Mouse (Mus musculus) lung, postnatal 25 days (tissue): ENCODE data around the gene Ppp1r15b.

Source experiments
- DNase-seq: peaks from one replicate; pipeline ENCODE4 v3.0.0; 2022; ENCODE audit warnings: low spot score

Ppp1r15b gene

DNA sequence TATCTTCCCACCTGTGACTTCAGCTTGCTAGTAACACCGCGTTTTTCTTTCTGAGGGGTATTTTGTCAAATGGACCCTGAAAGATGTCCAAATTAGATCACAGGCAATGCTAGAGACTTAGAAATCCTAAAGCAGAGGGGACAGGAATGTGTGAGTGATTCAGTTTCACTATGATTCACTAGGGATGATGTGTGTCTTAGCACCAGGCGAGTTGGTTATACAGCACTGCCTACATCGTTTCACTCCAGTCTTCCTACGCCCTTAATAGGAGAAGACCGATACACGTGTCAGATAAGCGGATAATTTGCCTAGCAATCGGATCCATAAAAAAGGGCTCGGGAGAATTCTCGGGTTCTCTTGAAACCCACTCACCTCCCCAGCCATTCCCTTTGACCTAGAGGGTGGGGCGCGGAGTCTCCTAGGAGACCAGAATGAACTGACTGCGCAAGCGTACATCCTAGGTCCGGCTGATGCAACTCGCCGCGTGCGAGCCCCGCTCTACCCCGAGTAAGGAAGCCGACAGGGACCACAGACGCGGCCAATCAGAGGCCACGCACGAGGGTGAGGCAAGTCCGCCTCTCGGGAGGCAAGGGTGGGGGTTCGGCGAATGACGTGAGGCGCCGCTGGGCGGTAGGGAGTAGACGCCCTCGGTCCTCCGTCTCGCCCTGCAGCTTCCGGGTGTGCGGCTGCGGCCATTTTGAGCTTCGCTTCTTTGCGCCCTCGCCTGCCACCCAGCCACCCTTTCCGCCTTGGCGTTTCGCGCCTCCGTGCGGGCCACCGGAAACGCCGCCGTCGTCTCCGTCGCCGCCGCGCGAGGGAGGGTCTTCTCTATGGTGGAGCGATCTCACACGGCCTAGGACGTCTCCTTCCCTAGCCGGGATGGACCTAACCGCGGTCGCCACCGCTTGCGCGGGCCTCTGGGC is at the start of gene Ppp1r15b:
Gene Ppp1r15b, plus strand, starts transcription at position 506 of the 923 bp plus-strand sequence.
- DNase-seq, result peak; percentile 100

DNA sequence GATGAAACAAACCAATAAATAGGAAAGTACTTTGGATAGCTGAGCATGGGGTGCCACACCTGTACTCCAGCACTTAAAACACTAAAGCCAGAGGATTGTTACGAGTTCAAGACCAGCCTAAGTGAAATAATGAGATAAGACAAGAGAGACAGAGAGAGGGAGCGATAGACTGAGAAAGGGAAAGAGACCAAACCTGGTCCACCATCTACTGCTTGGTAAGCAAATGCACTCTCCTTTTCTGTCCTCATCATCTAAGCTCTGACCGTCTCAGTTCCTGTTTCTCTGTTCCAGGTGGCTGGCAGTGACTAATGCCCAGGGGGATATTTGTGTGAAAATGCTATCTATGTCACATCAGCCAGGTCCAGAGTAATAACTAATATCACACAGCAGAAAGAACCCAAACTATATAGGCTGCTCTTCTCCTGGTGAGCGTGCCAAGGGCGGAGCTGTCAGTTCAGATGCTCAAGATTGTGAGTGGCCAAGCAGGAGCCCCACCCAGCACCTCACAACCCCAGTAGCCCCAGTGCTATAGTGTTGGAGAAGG is 47.9 kb upstream of the Ppp1r15b start:
- no peak for DNase-seq

DNA sequence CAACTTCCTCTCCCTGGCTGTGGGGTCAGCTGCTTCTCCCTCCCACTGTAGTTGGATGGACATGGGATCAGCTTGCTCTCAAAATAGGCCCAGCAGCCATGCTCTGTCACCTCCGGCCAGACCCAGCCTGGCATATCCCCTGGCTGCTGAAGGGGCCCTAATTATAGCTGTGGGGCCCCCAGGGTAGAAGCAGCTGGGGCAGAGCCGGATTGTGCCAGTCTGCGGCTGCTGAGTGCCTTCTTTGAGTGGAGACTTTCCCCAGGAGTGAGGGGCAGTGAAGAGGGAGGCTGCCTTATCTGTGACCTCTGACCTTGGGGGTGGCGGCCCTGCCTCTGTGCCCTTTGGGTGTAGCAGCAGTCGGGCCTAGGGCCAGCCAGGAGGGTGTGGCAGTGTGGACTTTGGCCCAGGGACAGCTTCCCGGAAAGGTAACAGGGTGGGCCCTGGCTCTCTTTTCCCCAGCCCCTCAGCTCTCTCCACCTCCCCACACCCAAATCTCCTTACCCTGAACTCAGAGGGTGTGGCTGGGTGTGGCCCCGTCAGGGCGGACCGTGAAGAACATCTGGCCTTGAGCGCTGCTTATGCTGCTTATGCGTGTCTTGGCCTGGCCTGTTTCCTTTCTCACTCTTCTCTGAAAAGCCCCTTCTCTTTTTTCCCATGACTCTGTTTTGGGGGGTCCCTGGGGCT is 46.9 kb upstream of the Ppp1r15b start:
- peak; percentile 74 for DNase-seq

DNA sequence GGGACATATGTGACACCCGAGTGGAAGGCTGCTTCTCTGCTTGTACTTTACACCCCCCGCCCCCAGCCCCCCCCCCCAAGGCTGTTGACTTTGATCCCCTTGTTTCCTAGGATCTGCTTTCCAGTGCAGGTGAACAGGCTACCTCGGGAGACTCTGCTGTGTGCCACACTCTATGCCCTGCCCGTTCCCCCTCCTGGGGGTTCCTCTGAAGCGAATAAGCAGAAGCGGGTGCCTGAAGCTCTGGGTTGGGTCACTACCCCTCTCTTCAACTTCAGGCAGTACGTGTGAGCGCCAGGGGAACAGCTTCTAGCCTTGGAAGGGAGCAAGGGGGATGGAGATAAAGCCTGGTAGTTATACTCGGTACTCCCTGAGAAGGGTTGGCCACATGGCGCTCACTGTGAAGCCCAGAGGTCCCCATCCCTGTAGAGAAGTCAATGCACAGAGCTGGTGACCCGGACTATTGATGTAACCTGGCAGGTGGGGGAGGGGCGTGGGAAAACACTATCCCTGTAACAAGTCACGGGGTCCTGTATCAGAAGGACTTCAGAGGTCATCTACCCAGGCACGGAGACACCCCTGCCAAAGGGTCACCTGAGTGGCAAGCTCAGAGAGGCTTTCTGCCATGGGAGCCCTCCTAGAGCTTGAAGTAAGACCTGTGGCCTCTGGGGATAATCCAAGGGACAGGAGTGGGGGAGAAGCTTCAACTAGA is 46.1 kb upstream of the Ppp1r15b start:
- no peak for DNase-seq

DNA sequence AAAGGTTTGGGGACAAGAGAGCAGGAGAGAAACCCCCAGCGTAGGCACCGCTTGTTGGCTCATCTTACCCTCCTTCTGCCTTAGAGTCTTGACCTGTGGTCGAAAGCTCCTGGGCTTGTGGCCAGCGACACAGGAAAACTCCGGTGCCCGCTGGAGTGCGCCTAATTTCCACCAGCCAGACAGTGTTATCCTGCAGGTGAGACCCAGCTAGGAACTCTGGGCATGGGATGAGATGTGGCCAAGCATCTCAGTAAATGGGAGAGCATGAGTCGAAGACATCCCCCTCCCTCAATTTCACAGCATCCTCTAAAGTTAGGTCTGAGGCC is 45.6 kb upstream of the Ppp1r15b start:
- DNase-seq, result no peak

DNA sequence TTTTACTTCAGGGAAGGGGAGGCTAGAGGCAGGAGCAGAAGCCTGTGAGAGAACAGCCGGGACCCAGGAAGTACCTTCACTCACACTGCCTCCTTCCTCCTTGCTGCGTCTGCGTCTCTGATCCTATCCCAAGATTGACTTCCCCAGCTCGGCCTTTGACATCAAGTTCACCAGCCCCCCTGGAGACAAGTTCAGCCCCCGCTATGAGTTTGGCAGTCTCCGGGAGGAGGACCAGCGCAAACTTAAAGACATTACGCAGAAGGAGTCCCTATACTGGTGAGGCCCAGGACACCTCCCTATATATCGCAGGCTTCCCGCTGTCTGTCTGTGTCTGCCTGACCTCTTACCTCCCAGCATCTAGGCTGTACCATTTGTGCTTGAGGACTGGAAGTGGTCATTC is 44.1 kb upstream of the Ppp1r15b start:
- no peak for DNase-seq

DNA sequence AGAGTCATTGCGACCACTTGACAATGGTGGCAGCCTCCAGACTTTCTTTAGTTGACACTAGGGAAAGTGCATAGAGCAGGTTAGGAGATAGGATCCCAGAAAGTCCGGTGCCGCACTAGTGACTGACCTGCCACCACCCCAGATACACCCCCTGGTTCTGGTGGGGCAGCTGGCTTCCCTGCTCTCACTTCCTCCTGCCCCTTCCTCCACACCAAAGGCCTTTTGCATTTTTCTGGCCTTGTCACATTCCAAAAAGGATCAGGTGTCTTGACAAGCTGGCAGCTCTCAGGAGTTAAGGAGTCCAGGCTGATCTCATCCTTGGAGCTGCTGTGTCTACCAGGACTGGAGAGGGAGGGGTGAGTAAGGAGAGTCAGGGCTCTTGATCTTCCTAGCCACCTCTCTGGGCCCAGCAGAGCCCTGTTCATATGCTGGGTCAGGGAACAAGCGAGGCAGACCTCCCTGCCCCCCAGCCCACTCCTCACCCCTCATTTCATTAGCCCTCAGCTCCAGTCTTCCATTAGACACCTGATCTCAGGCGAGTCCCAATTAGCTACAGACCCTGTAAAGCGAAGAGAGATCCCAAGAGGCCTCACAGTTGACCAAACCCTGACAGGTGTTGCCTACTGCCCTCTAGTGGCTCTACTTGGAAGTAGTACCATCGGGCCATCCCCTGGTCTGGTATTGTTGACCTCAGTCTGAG is 43.6 kb upstream of the Ppp1r15b start:
- DNase-seq, result peak; percentile 80

DNA sequence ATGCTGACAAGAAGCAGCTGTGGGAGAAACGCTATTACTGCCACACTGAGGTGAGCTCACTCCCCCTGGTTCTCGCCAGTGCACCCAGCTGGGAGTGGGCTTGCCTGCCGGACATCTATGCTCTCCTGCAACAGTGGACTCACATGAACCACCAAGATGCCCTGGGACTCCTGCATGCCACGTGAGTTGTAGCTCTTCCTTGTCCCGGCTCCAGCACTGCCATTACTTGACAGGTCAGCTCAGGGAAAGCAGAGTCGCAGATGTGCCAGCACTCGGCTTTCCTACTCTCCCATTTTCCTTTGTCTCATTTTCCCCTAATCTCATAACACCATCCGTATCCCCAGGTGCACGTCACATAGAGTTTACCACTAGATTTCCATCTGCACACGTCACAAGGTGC is 42.7 kb upstream of the Ppp1r15b start:
- DNase-seq, result no peak

DNA sequence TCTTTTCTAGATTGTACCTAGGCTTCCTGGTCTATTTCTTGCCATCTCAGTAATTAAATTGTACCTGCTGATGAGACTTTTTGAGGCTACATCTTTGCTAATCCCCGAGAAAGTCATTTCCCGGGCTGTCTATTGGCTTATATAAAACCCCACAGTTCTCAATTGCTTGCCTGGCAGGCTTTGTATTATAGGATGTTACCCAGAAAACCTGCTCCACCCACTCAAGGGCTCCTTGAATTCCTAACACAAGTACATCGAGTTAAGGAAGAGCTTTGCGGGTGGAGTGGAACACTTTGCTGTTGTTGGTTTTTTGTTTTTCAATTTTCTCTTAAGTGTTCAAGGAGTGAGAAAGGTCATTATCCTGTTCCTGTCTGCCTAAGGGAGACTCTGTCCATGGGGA is 41.5 kb upstream of the Ppp1r15b start:
- DNase-seq, result peak; percentile 74

DNA sequence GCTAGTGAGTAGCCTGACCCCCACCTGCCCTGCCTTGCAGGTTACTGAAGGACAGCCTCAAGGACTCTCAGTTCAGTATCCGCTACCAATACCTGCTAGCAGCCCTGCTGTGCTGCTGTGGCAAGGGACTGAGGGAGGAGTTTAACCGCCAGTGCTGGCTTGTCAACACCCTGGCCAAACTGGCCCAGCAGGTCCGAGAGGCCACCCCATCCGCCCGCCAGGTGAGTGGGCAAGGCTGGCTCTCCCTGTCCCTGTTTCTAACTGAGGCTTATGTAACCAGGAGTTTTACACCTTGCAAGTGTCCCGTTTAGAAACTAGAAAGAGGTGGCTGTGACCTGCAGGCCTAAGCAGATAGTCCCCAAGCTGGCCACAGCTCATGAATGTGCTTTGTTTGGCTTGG is 40.3 kb upstream of the Ppp1r15b start:
- peak; percentile 92 for DNase-seq

DNA sequence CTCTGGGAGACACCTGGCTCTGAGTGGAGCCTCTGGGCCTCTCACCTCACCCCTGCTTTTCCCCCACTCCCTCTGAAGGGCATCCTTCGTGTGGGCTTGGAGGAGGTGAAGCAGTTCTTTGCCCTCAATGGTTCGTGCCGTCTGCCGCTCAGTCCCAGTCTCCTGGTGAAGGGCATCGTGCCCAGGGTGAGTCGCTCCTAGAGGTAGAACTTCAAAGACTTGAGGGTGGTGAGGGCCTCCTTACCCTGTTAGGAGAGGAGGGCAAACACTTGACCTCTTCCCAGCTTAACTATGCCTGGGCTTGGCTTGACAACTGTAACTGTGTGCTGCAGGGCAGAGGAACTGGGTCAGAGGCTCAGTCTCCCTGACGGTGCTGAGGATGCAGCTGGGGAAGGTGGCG is 39.5 kb upstream of the Ppp1r15b start:
- DNase-seq, result peak; percentile 87

DNA sequence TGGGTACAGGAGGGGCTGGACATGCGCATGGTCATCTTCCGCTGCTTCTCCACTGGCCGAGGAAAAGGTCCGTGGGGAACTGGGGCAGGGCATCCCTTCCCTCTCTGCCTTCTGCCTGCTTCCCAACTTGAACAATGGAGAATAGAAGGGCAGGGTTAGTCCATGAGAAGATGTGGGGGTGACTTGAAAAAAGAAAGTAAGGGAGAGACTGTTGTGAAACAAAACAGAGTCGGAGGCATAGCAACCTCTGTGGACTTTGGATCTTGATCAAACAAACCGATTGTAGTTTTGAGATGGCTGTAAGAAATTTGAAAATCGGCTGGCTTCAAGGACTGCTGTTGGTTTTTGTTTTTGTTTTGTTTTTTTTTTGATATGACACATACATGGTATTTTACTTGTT is 37.2 kb upstream of the Ppp1r15b start:
- no peak for DNase-seq

DNA sequence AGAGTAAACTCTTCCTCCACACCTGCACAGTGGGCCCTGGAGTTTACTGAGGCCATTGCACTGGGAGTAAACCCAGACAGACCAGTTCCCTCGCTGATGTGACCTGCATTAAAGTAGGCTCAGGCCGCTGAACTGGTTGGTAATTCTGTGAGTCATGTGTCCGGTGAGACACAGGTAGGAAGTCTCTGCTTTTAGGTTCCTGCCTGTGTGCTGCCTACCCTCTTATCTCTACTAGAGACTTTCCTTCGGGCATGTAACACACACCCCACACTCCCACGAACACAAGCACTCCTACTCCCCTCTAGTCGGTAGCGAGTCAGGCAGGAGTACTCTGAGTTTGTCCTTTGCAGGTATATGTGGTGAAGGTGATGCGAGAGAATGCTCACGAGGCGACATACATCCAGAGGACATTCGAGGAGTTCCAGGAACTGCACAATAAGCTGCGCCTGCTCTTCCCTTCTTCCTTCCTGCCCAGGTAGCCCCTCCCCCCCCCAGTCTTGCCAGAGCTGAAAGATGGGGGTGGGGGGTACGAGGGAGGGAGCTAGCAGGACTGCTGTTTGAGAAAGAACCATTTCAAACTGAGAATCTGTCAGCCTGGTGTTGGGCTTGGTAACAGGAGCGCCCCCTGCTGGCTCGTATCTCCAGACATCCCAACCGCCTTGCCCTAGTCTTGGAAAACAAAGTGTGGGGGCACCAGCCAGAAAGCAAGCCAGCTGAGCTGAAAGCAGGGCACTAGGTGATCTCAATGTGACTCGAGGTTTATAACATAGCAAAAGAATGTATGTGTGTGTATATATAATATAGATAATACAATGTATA is 29.8 kb upstream of the Ppp1r15b start:
- peak; percentile 75 for DNase-seq

DNA sequence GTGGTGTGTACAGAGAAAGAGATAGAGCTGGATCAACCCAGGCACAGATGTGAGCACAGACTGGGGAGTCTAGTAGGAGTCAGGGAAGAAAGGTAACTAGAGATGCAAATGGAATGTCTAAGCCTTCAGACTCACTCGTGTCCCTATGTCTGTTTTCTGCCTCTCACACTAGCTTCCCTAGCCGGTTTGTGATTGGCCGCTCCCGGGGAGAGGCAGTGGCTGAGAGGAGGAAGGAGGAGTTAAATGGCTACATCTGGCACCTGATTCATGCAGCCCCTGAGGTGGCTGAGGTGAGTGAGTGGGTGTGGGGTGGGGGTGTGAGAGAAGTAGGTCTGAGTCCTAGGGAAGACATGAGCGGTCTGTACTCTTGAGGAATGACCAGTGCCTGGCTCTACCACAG is 28.8 kb upstream of the Ppp1r15b start:
- no peak for DNase-seq

DNA sequence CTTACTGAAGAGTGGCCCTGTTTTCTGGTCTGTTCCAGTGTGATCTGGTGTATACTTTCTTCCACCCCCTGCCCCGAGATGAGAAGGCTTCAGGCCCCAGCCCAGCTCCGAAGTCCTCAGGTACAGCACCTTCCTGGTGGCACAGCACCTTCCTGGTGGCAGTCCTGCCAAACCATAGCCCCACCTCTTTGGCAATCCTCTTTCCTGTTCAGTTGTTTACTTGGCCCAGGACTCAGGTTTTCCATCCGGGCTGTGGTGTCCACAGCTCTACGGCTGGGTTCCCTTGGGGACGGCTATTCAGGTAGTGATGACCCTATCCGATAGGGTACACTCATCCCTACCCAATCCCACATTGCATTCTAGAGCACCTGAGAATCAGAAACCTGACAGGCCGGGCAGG is 27.6 kb upstream of the Ppp1r15b start:
- DNase-seq, result peak; percentile 51

DNA sequence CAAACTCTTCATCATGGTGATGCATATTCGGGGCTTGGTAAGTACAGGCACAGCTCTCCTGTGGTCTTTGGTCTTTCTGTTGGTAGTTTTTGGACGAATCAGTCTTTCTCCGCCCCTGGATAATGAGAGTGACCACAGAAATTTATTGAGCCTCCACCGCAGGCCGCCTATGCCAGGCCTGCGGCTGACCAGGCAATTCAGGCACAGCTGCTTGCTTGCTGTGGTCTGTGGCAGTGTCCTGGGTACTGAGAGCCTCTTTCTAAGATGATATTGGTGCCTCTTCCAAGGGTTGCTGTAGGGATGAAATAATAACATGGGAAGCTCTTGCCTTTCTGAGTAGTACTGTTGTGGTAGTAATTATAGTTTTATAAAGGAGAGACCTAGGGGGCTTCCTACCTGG is 27.1 kb upstream of the Ppp1r15b start:
- no peak for DNase-seq

DNA sequence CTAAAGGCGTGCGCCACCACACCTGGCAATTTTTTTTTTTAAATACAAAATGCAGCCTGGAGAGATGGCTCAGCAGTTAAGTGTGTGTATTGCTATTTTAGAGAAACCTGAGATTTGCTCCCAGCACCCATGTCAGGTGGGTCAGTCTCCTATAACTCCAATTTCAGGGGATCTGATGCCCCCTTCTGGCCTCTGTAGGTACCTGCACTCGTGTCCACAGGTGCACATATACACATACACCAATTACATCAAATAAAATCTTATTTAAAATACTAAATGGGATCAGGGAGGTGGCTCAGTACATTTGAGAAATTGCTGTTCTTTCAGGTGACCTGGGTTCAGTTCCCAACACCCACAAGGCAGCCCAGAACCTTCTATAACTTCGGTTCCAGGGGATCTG is 14.8 kb upstream of the Ppp1r15b start:
- DNase-seq, result no peak

DNA sequence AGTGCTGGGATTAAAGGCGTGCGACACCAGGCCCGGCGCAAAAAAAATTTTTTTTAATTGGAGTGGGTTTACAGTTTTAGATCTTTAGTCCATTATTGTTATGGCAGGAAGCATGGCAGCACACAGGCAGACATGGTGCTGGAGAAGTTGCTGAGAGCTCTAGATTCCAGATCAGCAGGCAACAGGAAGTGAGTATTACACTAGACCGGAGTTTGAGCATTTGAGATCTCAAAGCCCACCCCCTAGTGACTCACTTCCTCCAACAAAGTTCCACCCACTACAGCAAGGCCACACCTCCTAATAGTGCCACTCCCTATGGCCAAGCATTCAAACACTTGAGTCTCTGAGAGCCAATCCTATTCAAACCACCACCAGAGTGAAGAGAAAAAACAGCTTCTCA is 12.8 kb upstream of the Ppp1r15b start:
- peak; percentile 67 for DNase-seq

DNA sequence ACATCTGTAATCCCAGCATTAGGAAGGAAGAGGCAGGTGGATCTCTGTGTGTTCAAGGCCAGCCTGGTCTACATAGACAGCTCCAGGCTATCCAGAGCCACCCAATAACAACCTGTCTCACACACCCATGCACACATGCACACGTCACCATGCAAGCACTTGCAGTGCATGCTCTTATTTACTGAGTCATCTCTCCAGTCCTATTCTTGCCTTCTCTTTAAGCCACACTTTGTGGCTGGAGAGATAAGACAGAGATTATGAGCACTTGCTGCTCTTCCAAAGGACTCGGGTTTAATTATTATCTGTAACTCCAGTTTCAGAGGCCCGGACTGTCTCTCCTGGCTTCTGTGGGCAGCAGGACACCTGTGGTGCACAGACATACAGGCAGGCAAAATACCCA is 12.1 kb upstream of the Ppp1r15b start:
- DNase-seq, result no peak

DNA sequence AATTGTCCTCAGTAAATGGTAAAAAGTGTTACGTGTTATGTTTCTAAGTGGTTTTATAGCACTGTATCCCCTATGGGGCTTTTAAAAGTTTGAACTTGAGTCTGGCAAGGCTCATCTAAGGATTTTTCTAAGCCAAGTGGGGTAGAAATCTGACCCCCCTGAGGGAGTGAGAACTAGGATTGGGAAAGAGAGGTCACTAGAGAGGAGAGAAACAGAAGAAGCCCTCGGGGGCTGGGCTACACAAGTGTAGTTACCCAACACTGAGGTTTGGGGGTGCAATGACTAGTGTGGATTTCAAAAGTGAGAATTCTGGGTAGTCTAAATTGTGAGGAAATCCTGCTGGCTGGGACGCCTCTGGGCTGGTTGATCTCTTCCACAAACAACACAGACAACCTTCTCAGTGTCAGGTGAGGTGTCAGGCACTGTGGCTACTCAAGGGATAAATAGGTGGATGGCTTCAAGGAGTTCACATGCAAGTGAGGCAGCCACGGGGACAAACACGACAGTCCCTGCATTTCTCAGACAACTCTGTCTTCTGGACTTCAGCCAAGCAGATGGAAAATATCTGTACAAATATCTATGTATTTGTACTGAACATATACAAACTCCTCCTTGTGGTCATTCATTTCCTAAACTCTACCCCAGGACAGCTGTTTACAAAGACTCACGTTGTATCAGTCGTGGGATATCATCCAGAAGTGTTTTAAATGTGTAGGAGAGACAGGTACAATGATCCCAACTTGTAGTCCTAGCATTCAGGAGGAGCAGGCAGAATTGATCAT is 10.8 kb upstream of the Ppp1r15b start:
- peak; percentile 40 for DNase-seq
